Mouse (Mus musculus): ENCODE measurements around the gene Rnls. TPM values are rescaled to one million over a fixed set of nuclear protein-coding genes. Genes with fewer than 3 reads are reported as not detected.
"Not testable (repeated sequence)": the region's sequence is repeated elsewhere in the genome, so short reads cannot be mapped to it uniquely, and the experiment has no call there.

Rnls gene
- total RNA-seq (2021) (1 to 10 TPM; 3.9 to 4.3 TPM), polyA plus RNA-seq (2012; rRNA removed) (1.2 and 2.6 TPM in 2 replicates)
- long read RNA-seq, partial matches to known transcripts = 0 of 7 reads
- long read RNA-seq, other reads (novel, unspliced or antisense) = 0 of 7 reads

- DNase-seq = peak; percentile 92
These were observed at the start of gene Rnls for GRCm38 (mm10) chr19:33391651-33392382. Gene Rnls, minus strand, starts transcription at chr19:33392295.

DNA sequence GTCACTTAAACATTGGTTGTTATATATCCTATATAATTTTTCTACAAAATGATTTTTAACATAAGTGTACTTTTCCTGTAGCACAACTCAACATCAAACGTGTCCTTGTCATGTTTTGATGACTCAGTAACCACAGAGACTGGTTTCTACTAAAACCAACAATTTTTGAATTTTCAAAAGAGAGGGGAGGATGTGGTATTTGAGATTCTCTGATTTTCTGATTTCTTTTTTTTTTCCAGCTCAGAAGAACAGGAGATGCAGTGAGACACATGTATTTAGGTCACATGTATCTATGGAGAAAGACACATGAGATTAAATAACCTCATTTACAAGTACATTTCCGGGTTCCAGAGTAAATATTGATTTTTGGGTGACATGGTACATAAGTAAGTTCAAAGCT is 37.4 kb upstream of the Rnls start:
- no peak for DNase-seq

DNA sequence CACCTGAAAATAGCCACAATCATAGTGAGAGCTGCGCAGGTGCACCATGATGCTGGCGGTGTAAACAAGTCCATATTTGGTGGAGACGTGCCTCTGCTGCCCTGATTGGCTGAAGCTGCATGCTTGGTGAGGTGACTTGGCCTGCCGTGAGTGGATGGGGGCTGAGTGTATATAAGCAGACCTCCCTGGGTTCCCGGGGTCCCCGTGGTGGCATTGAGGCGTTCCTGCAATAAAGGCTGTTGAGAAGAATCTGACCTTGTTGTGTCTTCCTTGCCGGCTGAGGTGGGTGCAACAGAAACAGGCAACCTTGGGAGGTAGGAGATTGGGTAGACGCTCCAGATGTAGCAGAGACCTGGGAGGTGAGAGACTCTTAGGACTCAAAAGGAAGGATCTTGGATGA is 27.3 kb upstream of the Rnls start:
- not testable (repeated sequence) for DNase-seq

DNA sequence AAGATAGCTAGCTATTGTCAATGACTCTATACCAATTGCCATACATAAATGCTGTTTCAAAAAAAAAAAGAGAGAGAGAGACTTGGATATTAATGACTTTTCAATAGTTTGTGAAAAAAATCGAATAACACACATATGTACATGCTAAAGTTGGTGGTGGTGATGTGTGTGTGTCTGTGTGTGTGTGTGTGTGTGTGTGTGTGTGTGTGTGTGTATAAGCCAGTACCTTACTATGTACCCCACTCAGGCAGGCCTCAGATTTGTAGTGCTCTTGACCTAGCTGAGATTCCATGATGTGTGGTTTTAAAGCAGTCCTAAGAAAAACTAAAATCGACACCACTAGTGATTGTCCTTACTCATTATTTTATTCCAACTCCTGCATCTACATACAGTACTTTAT is 11.3 kb downstream of the Rnls start:
- DNase-seq = no peak

DNA sequence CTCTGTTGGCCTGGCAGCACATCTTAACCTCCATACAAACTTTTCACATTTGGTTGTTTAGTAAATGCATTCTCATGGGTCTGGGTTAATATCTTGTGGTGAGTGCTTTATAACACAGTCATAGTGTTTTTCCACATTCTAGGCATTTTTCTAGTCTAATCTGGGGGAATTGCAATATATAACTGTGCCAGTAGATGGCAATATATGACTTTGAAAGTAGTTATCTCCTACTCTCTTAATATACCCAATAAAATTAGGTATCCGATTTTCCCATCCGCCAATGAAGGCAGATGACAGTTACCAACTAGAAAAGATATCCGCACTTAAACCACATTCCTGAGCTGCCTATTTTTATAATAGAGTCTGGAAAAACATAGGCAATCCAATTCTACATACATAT is 11.7 kb downstream of the Rnls start:
- DNase-seq = no peak

GRCm38 (mm10) chr19:33368808-33369207 is 23.3 kb downstream of the Rnls start:
- no peak for DNase-seq

- peak; percentile 65 for DNase-seq
These were observed 25.4 kb downstream of the Rnls start for GRCm38 (mm10) chr19:33366661-33367060.

DNA sequence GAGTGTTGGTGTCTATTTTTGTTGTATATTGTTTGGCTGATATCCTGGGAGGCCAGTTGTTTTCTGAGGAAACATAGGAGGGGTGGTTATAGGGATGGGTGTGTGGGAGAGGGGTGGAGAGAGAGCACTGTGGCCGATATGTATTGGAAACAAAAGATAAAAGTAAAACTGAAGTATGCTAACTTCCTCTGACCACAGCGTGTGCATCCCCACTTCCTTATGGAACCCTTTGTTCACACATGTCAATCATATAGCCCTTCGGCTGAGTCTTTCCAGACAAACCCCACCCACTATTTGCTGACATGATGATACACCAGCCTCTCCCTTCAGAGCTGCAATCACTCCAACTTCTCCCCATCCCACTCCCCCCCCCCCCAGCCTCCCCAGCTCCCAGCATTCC is 35.1 kb downstream of the Rnls start:
- no peak for DNase-seq

DNA sequence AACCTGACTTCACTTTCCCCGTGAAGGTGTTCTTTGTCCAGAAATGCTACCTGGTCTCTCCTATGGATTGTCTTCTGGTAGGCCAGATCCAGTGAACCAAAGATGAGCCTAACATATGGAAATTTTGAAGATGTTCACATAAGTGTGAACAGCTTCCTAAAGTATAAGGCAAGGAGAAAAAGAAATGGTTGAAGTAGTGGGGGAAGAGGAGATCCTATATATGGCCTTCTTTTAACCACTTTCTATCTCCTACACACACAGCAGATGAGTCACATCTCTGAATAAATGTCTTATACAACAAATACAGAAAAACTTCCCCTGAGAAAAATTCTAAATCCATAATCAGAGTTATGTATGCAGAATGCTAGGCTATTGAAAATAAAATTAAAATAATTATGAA is 52.0 kb downstream of the Rnls start:
- DNase-seq = no peak

DNA sequence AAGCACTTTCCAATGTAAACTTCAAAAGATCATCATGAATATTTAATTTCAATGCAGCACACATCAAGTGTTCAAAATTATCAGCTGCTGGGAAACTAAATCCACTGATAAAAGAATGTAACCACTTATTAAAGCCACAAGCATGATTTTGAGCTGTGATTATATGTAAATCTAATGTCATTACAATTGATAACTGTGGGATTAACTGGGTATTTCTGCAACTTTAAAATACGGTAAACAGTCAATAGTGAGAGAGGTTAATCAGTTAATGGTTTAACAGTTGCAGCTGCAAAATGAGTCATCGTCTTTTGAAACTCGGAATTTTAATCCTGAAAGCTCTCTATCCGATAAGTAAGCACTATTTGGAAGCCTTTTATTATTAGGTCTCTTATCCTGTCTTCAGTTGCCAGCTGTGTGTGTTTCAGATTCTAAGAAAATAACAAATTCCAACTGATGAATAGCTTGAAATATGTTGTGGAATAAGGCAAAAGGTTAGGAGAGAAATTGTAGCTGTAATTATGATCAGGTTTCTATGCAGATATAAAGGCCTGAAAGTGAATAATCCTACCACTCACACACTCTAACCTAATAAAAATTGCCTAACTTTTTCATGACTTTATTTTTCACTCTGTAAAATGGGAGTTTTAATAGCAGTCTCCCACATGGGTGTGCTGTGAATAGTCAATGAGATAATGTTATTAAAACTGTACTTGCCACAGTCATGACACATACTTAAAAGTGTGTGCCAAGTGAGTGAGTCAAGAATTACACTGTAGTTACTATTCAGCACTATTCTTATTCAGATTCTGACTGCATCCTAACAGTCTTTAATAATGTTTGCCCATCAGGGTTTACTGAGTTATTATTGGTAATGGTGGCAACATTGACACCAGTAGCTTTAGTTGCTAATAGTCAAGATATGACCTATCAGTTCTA is 65.1 kb downstream of the Rnls start:
- no peak for DNase-seq

- no peak for DNase-seq
These were observed 73.3 kb downstream of the Rnls start for GRCm38 (mm10) chr19:33318785-33319184.

DNA sequence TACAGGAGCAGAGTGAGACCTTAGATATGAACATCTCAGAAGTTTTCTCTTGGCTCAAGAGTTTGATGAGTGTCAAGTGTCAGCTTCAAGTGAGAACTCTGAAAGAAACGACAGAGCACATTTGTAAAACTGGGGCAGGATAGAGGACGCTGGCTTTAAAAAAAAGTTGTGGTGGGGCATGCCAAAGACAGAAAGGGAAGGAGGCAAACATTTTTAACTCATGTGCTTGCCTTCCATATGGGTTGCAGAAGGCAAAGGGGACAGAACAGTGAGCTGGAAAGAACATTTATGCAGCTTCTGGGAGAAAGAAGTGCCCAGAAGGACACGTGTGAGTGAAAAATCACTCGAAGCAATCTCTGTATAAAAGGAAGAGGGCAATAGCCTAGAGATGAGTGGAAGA is 75.0 kb downstream of the Rnls start:
- no peak for DNase-seq

DNA sequence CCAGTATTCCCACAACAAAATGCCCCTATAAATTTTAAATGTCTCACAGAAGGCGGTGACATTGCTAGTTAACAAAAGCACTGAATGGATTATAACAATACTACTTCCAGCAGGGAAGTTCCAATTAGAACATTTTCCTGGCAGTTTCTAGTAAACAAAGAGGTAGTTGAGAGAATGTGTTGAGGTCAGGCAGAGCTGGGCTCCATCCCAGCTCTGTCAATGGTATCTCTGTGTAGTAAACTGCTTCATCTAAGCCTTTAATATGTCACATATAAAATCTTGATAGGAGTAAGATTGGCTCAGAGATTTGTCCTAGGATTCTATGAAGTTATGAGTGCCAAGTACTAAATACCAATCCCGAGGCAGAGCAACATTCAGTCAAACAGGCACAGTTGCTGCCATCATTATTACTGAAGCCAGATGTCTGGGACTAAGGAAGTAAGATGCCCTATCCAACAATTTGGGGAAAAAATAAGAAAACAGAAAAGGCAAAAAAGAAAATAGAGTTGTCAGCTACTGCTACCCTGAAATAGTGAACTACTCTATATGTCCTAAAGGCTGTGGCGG is 92.3 kb downstream of the Rnls start:
- DNase-seq = no peak

GRCm38 (mm10) chr19:33296338-33296737 is 95.8 kb downstream of the Rnls start:
- DNase-seq = no peak

DNA sequence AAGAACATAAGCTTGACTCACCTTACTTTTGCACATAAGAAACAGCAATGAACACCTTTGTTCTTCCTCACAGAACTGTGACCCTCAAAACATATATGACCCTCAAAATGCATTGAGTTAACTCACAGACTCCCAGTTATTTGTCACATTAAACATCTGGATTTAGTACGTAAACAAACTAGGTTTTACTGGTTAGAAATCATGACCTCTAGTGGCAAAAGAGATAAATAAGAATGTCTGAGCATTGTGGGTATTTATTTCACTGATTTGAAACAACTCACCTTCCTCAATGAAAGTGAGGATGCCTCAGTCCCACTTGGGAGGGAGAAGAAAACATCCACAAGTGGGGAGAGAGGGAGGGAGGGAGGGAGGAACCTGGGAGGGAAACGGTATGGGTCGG is 109.1 kb downstream of the Rnls start:
- no peak for DNase-seq

DNA sequence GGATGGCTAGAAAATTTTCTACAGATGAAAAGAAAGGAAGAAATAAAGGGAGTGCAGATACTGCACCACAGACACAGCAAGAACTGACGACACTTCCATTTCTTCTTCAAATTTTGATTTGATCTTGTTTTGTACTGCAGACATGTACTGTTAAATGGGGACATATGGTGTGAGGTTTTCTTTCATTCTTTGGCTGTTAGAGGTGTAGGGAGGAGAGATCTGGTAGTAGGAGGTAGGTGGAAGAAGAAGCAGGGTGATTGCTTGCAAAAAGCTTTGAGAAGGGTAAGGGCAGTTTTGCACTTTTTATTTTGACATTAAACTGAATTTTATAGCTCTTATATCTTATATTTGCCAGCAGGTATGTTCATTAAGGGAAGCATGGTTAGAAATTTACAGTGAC is 115.7 kb downstream of the Rnls start:
- DNase-seq = no peak

DNA sequence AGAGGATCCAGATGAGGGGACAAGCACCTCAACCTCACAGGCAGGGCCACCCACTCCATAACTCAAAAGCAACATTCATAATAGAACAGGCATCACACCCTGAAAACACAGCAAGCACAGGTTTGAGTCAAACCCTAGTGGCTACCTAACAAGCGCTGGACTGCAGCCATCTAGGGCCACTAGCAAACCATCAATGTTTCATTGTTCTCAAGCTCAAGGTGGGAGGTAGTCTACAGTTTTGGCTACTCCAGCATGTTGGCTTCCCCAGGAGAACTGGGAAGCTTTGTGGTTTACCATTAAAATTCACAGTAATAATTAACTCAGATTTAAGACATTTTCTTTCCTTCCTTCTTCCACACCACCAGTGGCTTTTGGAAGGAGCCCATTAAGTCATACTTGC is 118.4 kb downstream of the Rnls start:
- no peak for DNase-seq

- DNase-seq = no peak
These were observed 120.5 kb downstream of the Rnls start for GRCm38 (mm10) chr19:33271571-33271970.

DNA sequence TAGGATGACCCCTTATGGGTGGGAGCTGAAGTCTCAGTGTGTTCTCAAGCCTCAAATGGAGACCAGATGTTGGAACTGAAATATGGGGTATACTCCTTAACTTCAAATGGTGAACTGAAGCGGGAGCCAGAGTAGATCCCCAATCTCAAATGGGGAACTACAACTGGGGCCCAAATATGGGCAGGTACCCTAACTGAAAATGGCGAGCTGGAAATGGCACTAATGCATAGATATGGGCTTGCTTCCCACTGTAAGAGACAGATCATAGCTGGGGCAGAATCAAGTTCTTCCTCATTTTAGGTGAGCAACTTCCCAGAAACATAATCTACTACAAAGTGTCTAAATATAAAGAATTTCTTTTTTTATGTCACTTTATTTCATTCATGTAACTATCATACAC is 121.9 kb downstream of the Rnls start:
- no peak for DNase-seq

GRCm38 (mm10) chr19:33268044-33268443 is 124.1 kb downstream of the Rnls start:
- peak; percentile 20 for DNase-seq

- no peak for DNase-seq
These were observed 126.8 kb downstream of the Rnls start for GRCm38 (mm10) chr19:33265245-33265644.

DNA sequence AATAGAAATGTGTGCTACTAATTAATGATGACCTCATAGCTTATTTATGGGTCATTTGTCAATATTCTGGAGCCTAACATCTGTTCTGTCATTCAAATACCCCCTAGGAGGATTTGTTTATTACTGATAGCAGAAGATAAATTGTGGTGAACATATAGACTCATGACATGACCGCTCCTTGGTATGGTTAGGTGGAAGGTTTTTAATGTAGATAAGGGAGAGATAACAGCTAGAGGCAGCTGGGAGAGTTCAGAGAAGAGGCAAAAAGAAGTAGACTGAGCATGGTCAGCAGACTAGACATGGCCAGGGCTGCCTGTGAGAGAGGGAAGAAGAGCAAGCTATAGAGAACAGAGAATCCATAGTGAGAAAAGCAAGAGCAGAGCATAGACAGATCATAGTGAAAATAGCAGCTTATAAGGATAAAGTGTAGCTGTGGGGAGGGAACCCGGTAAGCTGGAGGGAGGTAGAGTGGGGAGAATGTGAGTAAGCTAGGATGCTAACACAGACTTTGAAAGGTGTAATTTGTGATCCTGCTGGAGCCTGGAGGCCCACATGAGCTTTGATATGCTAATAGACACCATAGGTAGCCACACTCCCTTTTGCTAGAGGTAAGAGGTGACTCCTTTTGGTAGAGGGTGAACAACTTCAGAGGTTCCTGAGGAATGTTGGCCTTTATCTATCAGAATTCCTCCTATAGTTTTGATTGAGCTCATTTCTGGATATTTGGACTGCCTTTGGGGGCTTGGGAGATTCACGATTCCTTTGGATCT is 127.7 kb downstream of the Rnls start:
- no peak for DNase-seq

Measured in adrenal gland, adult 2 months (tissue).